In the genomic region with DNA sequence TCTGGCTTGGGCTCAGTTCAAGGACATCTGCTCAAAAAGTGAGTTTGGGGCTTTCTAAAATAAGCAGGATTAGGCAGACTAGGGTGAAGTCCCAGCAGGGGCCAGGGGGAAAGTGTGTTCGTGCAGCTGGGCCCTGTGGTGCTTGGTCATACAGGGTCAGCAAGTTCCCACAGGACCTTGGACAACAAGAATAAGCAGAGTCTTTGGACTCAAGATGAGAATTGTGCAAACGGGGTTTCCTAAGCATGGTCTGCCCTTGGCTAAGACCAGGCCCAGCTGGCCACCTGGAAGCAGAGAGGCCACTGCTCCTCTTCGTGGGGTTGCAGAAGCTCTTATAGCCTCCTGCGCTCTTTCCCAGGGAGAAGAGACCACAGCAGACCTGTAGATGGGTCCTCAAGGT, we compare ENCODE assay signal across 9 mouse cellular contexts.
"Had no signal": no experiment of that assay in that cellular context is flagged by ENCODE, and none has a peak within 500 bp of the region (broad histone marks: within the 10 kb centered on the region; RNA-seq: fewer than 3 reads in every experiment).

No protein-coding gene starts in this region.

- DNase-seq: kidney, adult 2 months; kidney, postnatal 25 days; right cerebral cortex, postnatal 14 days; thymus, postnatal 4 days had no signal

- H3K4me3 ChIP-seq: left cerebral cortex, adult 2 months; limb, embryonic 15.5 days; liver, embryonic 12.5 days; lung, embryonic 15.5 days; midbrain, embryonic 13.5 days had no signal

- H3K4me1 ChIP-seq: liver, embryonic 12.5 days; lung, embryonic 15.5 days had no signal
